Mouse (Mus musculus): ENCODE measurements around the gene Myo10. TPM values are rescaled to one million over a fixed set of nuclear protein-coding genes. Genes with fewer than 3 reads are reported as not detected.
A peak's percentile ranks its signal among the peaks of the same experiment; 100 is the strongest.

The Myo10 gene
- polyA plus RNA-seq, 1 experiment from 2014 or later, result 42.5 TPM

DNA sequence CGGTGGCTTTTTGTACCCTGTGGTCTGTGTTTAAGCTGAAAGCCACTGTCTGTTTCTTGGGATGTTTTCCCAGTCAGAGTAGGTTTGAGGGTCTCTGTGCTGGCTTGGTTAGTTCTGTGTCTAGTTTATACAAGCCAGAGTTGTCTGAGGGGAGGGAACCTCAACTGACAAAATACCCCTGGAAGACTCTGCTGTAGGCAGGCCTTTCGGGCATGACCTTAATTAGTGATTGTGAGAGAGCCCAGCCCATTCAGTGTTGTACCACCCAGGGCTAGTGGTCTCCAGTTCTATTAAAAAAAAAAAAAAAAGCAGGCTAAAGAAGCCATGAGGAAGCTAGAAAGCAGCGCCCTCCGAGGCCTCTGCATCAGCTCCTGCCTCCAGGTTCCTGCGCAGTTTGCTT, 30.0 kb downstream of the Myo10 start:
- peaks cover 78% of the 10 kb centered on the region for H3K4me1 ChIP-seq (replicated peaks)
- ATAC-seq (ENCODE audit: insufficient number of reproducible peaks, insufficient read depth, low FRiP score, low TSS enrichment, low read depth), result no peak
- H3K27me3 ChIP-seq, result no peaks in the 10 kb centered on the region
- H3K27ac ChIP-seq, result peak overlapping the region; percentile 79
- H3K4me3 ChIP-seq (replicated peaks), result no peak overlapping the region
- no peak overlapping the region for H3K9ac ChIP-seq (replicated peaks)
- WGBS, result 53% methylated on average over 5 of the region's 5 CpGs
- H3K9me3 ChIP-seq, result 0 out of 2 replicates have a peak, but pooled peaks cover 4% of the 10 kb centered on the region
- H3K4me2 ChIP-seq, result no peak overlapping the region
- H3K36me3 ChIP-seq, result no peaks in the 10 kb centered on the region

DNA sequence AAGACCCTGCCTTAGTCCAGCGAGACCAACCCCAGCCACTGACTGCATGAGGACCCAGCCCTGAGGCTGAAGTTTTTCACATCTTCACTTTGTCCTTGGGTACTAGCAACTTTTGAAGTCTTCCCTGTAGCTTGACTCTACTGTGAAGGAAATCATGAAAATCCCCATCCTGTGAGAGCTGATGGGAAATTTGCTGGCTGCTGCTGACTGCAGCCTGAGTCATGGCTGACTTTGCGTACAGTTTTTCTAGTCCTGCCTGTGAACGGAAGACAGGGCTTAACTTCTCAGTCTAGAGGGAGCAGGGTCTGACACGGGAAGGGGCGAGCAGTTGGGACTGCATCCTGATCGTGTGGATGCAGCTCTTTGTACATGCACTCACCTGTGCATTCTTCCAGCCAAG, 30.6 kb downstream of the Myo10 start:
- Histone ChIP-seq H3K27ac (peak overlapping the region; percentile 79), H3K27me3 (no peaks in the 10 kb centered on the region), H3K9me3 (no peaks in the 10 kb centered on the region), H3K4me2 (no peak overlapping the region; the same call in 1 of the 2 replicates), H3K9ac (replicated peaks) (no peak overlapping the region), H3K4me1 (replicated peaks) (peaks cover 78% of the 10 kb centered on the region), H3K4me3 (replicated peaks) (no peak overlapping the region), H3K36me3 (peaks cover 5% of the 10 kb centered on the region; the same call in 1 of the 2 replicates)
- ATAC-seq (ENCODE audit: insufficient number of reproducible peaks, insufficient read depth, low FRiP score, low TSS enrichment, low read depth), result no peak
- 75% methylated on average over 6 of the region's 6 CpGs for WGBS

DNA sequence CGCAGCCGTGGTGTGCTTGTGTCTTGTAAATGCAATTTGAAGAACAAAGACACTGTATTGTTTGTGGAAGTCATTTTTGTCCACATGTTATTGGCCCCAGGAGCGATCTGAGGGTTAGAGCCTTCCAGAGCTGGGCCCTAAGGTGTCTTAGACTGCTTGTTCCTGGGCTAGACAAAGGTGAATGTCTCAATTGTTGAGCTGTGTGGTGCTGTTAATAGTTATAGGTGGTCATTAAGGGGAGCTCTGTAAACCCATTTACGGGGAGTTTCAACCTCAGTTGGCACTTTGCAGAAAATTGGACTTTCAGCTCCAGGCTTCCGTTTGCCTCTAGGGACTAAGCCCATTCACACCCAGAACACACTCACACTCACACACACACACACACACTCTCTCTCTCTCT, 31.4 kb downstream of the Myo10 start:
- Histone ChIP-seq H3K4me1 (replicated peaks) (peaks cover 78% of the 10 kb centered on the region), H3K36me3 (peaks cover 8% of the 10 kb centered on the region; the same call in 1 of the 2 replicates), H3K4me2 (peak overlapping the region; percentile 17), H3K27me3 (no peaks in the 10 kb centered on the region), H3K9me3 (no peaks in the 10 kb centered on the region), H3K9ac (replicated peaks) (peak overlapping the region; percentile 27; the same call in 1 of the 2 replicates), H3K4me3 (replicated peaks) (no peak overlapping the region), H3K27ac (peak overlapping the region; percentile 79)
- ATAC-seq (ENCODE audit: insufficient number of reproducible peaks, insufficient read depth, low FRiP score, low TSS enrichment, low read depth), result peak; percentile 60; the same call in 1 of the 2 replicates
- 32% methylated on average over 5 of the region's 5 CpGs for WGBS

DNA sequence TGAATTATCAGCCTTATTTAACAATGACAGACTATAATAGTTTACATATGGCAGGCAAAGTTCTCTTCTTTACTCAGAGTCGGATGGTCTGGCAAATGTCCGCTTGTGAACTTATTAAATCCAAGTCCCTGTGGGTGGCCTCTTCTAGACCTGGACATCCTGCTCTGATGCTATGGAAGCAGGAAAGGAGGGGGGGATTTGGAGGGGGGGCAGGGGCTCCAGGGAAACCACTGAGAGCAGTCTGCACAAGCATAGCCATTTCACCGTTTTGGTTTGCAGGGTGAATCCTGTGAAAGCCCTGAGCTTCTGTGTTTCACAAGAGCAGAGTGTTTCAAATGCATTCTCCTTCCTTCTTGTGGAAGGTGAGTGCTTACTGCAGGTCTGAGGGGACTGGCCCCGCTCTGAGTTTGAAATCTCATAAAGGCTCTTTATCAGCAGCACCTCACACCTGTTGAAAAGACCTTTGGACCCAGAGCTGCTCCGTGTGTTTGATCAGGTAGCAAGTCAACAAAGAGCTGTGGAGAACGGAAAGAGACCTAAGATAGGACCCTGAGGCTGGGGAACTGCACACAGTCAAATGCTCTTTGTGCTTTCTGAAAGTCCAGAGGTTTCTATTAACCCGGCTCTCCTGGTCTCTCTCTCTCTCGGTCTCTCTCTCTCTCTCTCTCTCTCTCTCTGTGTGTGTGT, 40.7 kb downstream of the Myo10 start:
- Histone ChIP-seq H3K4me1 (replicated peaks) (peaks cover 32% of the 10 kb centered on the region), H3K27me3 (no peaks in the 10 kb centered on the region), H3K27ac (peak overlapping the region; percentile 79), H3K4me2 (peak overlapping the region; percentile 33), H3K36me3 (peaks cover 23% of the 10 kb centered on the region), H3K9me3 (0 out of 2 replicates have a peak, but pooled peaks cover 3% of the 10 kb centered on the region), H3K4me3 (replicated peaks) (no peak overlapping the region), H3K9ac (replicated peaks) (0 out of 2 replicates have a peak overlapping the region, but pooled peaks have one; percentile 12)
- ATAC-seq (ENCODE audit: insufficient number of reproducible peaks, insufficient read depth, low FRiP score, low TSS enrichment, low read depth), result peak; percentile 60; the same call in 1 of the 2 replicates
- 15% methylated on average over 8 of the region's 8 CpGs for WGBS

DNA sequence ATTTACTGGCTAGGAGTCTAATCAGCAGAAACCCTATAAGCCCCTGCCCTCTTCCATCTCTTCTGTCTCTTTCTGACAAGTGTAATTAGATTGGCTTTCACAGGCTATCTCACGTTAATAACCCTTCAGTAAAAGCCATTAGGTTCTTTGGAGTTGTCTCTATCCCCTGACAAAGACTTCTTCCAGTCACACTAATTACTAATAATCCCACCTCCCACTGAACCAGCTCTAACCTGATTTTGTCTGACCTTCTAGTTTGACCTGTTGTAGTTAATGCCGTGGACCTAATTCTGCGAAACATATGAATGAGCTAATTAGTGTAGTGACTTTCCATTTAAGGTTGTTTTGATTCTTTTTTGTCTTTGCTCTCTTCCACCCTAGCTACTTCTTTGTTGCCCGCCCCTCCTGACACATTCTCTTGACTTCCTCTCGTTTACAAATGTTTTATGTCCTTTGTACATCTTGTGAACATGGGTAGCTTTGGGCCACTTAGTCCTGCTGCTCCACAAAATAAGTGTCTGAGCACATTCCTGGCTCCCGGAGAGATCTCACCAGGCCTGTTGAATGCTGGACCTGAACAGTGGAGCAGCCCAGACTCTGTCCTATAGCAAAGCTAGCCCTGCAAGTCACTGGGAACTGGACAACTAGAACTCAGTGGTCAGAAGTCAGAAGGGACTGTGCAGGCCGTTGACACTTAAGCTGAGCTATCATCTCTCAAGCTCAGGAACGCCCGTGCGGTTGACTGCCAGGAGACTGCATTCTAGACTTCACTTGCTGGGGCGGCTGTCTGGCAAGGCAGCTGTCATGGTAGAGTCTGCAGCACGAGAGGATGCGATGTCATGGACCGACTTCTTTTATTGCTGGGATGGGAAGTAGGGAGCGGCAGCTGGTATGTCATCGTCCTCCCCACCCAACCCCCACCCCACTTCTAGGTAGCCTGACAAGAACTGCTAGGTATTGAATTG, 47.2 kb downstream of the Myo10 start:
- H3K9me3 ChIP-seq, result no peaks in the 10 kb centered on the region
- H3K27me3 ChIP-seq, result no peaks in the 10 kb centered on the region
- peaks cover 28% of the 10 kb centered on the region for H3K36me3 ChIP-seq
- H3K4me1 ChIP-seq (replicated peaks), result peaks cover 60% of the 10 kb centered on the region
- H3K4me2 ChIP-seq, result no peak overlapping the region
- H3K4me3 ChIP-seq (replicated peaks), result no peak overlapping the region
- no peak overlapping the region for H3K9ac ChIP-seq (replicated peaks)
- H3K27ac ChIP-seq, result peak overlapping the region; percentile 23; the same call in 1 of the 2 replicates
- whole genome bisulfite sequencing, result 35% methylated on average over 16 of the region's 16 CpGs
- no peak for ATAC-seq (ENCODE audit: insufficient number of reproducible peaks, insufficient read depth, low FRiP score, low TSS enrichment, low read depth)

DNA sequence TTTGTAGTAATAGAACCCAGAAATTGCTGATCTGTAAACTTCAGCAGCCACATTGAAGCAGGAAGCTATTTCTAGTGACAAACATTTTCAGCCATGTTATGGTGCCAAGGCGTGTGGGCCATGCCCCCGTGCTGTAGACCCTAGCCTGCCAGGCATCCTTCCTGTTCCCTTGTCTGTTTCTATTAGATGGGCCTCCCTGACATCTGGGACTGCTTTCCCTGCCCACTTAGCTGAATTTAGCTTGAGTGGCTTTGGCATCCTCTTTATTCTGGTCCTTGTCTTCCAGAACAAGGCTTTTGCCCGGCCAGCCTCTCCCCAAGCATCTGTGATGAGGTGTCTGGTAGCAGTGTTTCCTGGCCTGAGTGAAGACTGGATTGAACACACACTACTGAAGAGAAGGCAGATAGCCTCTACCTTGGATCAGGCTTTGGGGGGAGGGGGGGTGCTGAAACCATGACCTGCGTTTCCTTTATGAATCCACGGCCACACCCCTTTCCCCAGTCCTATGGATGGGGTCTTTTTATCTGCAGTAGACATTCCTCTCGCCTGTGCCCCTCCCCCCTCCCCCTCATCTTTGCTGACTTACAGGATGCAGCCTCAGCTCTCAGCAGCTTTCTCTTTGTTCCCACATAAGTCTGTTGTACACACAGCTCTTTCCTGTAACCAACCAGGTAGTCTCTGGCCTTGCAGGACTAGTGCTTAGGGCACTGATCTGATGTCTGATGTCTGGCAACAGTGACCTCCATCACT, 51.1 kb downstream of the Myo10 start:
- Histone ChIP-seq H3K4me2 (no peak overlapping the region), H3K9ac (replicated peaks) (no peak overlapping the region), H3K4me1 (replicated peaks) (peaks cover 74% of the 10 kb centered on the region), H3K9me3 (no peaks in the 10 kb centered on the region), H3K27ac (peak overlapping the region; percentile 59), H3K27me3 (no peaks in the 10 kb centered on the region), H3K4me3 (replicated peaks) (no peak overlapping the region), H3K36me3 (peaks cover 10% of the 10 kb centered on the region)
- WGBS, result 39% methylated on average over 6 of the region's 6 CpGs
- ATAC-seq (ENCODE audit: insufficient number of reproducible peaks, insufficient read depth, low FRiP score, low TSS enrichment, low read depth), result no peak

DNA sequence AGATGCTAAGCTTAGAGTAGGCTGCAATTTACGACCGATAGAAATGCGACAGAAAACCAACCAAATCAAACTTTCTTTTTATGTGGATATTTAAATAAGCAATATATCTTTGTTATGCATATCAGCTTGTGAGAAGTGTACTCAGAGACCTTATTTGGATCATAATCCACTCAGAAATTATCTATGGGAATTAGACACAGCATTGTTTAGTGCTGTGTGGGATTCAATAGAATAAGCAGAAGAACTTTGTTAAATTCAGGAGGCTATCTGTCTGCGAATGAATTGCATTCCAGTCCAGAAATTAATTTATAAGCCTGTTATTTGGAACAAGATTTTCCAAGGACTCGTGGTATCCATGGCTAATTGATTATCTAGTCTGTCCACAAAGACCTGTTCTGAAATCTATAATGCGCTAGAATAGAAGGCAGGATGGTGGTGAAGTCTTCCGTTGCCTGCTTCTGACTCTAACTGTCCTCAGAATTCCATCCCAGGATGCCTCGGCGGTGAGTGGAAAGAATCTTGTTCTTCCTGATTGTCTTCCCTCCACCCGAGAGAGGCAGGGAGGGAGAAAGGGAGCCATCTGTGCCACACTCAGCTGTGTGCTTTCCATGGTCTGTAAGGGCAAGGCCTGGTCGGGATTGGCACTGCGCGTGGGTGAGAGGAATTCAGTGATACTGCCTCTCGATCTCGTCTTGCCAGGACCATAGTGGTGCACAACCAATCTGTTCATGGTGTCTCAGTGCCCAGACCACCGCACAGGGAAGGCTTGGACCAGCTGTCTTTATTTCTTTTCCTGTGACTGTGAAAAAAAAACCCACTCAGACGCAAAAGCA, 52.0 kb downstream of the Myo10 start:
- Histone ChIP-seq H3K9ac (replicated peaks) (no peak overlapping the region), H3K9me3 (no peaks in the 10 kb centered on the region), H3K27me3 (no peaks in the 10 kb centered on the region), H3K4me1 (replicated peaks) (peaks cover 75% of the 10 kb centered on the region), H3K4me3 (replicated peaks) (no peak overlapping the region), H3K4me2 (no peak overlapping the region), H3K27ac (no peak overlapping the region), H3K36me3 (peaks cover 10% of the 10 kb centered on the region)
- ATAC-seq (ENCODE audit: insufficient number of reproducible peaks, insufficient read depth, low FRiP score, low TSS enrichment, low read depth), result no peak
- 88% methylated on average over 17 of the region's 17 CpGs for WGBS

DNA sequence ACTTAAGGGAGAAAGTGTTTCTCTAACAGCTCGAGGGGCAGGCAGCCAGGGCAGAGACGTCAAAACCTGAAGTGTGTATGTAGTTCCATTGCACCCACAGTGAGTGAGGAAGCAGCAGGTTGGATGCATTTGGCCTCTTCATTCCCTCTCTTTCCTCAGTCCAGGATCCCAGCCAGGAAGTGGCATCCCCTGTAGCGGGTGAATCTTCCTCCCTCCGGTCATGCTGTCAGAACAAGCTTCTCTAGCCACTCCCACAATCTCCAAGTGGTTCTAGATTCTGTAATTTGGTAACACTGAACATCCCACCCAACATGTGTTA, 52.6 kb downstream of the Myo10 start:
- no peak for ATAC-seq (ENCODE audit: insufficient number of reproducible peaks, insufficient read depth, low FRiP score, low TSS enrichment, low read depth)
- Histone ChIP-seq H3K4me3 (replicated peaks) (no peak overlapping the region), H3K4me2 (no peak overlapping the region), H3K4me1 (replicated peaks) (peaks cover 75% of the 10 kb centered on the region), H3K36me3 (peaks cover 10% of the 10 kb centered on the region), H3K9me3 (no peaks in the 10 kb centered on the region), H3K9ac (replicated peaks) (no peak overlapping the region), H3K27me3 (no peaks in the 10 kb centered on the region), H3K27ac (no peak overlapping the region)
- WGBS, result 89% methylated on average over 4 of the region's 4 CpGs

DNA sequence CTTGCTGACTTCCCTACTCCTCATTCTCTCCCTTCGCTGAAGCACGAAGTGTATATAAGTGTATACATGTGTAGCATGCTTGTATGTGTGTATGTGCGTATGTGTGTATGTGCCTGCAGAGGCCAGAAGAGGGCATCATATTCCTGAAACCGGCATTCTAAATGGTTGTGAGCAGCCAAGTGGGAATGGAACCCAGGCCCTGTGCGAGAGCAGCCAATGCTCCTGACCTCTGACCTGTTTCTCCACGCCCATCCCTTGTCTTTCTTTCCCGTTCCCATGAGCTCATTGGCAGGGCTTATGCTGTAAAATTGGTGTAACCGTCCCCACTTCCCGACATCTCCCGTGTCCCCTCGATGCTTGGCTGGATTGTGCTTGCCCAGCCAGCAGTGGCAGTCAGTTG, 53.0 kb downstream of the Myo10 start:
- H3K9me3 ChIP-seq, result no peaks in the 10 kb centered on the region
- H3K27me3 ChIP-seq, result no peaks in the 10 kb centered on the region
- ATAC-seq (ENCODE audit: insufficient number of reproducible peaks, insufficient read depth, low FRiP score, low TSS enrichment, low read depth), result no peak
- WGBS, result 92% methylated on average over 11 of the region's 11 CpGs
- peaks cover 10% of the 10 kb centered on the region for H3K36me3 ChIP-seq
- no peak overlapping the region for H3K4me3 ChIP-seq (replicated peaks)
- no peak overlapping the region for H3K9ac ChIP-seq (replicated peaks)
- H3K27ac ChIP-seq, result no peak overlapping the region
- no peak overlapping the region for H3K4me2 ChIP-seq
- H3K4me1 ChIP-seq (replicated peaks), result peaks cover 75% of the 10 kb centered on the region

DNA sequence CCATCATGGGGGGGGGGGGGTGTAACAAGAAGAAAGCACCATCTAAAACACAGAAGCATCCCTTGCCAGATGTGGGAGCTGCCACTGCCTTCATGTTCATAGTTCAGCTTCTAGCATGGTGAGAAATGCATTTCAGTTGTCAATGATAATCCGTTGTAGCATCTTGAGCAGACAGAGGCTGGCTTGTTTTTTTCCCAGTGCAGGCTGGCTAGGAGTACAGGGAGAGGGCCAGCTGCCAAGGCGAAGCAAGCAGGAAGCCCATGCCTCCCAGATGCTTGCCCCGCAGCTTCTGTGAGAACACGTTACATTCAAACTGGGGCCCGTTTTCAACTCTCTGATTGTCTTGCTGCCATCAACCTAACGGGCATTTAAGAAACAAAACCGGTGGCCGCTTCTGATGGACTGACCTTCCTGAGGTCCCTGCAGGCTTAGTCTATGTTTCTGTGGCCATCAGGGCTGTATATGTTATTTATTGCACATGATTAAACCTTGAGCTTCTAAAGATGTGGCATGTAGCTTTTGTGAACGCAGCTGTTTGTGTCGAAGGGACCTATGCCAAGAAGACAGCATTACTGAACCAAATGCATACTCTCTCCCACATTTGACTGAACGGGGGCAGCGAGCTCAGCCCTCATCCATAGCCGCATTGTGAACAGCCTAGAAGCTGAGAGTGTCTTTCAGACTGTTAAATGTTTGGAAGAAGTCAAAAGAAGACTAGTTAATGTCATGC, 53.9 kb downstream of the Myo10 start:
- Histone ChIP-seq H3K9ac (replicated peaks) (no peak overlapping the region), H3K4me1 (replicated peaks) (peaks cover 76% of the 10 kb centered on the region), H3K9me3 (no peaks in the 10 kb centered on the region), H3K4me2 (no peak overlapping the region), H3K4me3 (replicated peaks) (no peak overlapping the region), H3K27ac (peak overlapping the region; percentile 41; the same call in 1 of the 2 replicates), H3K36me3 (peaks cover 10% of the 10 kb centered on the region), H3K27me3 (no peaks in the 10 kb centered on the region)
- WGBS, result 68% methylated on average over 13 of the region's 13 CpGs
- ATAC-seq (ENCODE audit: insufficient number of reproducible peaks, insufficient read depth, low FRiP score, low TSS enrichment, low read depth), result no peak
